Mouse (Mus musculus): ENCODE data around the gene Gch1.
"Not testable (repeated sequence)": the region's sequence is repeated elsewhere in the genome, so short reads cannot be mapped to it uniquely, and the experiment has no call there.

Gch1 gene

DNA sequence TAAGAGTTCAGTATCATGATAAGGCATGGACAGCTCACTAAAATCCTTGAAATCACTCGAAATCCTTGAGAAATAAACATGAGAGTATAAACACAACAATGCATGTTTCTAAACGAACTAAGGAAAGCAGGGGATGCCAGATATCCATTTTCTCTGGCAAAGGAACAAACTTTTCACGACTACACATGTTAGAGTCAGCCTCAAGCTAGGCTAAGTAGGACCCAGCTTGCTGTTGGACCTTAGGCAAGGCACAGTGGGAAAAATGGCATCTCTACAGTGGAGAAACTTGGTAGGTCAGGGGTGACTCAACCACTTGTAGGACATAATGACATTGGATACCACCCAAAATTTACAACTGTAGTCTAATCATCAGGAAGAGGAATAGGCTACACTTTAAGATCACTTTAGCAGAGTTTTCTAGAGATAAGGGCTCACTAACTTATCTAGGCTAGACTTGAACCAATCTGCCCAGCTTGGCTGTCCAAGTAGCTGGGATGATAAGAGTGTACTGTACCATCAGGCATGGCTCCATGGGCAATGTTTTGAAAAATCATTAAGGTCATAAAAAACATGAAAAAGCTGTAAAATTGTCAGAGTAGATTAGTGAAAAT lies 18.6 kb downstream of the Gch1 start:
- DNase-seq (ENCODE audit: extremely low read depth, insufficient read length, low spot score), result no peak

- no peak for DNase-seq (ENCODE audit: extremely low read depth, insufficient read length, low spot score)
These were observed 19.4 kb downstream of the Gch1 start for GRCm38 (mm10) chr14:47169677-47170410.

DNA sequence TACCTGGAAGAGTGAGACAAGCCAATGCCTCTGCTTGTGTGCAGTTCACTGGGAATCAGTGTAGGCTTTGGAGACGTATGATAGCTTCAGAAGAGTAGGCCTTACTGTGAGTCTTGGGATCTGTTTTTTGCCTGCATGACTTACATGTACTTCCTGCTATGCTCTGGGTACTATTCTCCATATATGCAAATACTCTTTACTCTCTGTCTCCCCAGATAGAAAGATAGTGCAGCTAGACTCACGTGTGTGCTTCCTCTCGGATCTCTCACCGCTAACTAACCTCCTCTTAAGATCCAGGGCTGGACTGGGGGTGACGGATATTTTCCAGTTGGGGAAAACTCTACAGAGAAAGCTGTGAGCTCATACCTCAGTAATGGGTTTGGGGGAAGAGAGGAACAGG lies 23.5 kb downstream of the Gch1 start:
- no peak for DNase-seq (ENCODE audit: extremely low read depth, insufficient read length, low spot score)

- DNase-seq (ENCODE audit: extremely low read depth, insufficient read length, low spot score), result no peak
These were observed 24.1 kb downstream of the Gch1 start for GRCm38 (mm10) chr14:47165117-47165516.

- no peak for DNase-seq (ENCODE audit: extremely low read depth, insufficient read length, low spot score)
These were observed 27.2 kb downstream of the Gch1 start for GRCm38 (mm10) chr14:47161921-47162427.

DNA sequence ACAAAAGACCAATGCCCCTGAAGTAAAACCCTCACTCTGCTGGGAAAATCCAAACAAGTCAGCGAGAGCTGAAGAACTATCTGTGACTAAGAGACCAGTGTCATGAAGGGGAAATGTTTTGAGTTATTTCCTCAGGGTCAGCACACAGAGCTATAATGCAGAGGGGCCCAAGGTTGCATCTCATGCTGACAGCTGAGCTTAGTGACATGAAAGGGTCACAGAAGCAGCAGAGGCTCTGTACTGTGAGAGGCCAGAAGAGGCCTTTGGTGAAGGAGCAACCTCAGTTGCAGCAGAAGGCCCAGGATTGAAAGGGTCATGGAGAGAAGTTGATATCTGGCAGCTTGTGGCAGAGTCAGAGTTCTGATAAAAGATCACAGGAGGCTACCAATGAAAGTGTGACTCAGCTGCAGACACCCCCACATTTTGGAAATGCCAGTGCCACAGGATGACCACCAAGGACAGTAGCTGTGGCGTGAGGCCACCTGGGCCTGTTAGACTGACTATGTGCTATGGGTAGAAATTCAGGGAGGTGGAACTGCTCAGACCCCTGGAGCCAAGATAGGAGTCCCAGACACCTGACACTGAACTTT lies 29.1 kb downstream of the Gch1 start:
- no peak for DNase-seq (ENCODE audit: extremely low read depth, insufficient read length, low spot score)

DNA sequence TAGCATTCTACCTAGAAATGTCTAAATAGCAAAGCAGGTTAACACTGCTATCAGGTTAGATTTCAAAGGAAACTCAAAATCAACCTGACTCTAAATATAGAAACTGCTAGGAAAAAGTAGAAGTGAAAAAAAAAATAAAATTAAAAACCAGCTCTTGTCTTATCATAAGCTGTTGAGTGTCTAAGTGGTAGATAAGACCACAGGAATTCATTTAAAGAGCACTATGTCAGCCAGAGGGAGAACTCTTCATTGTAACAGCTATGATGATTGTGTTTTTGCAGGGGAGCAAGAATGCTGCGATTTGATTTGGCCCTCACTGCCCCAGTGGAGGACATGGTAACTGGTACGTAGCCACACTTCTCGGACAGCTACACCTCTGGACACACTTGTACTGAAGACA lies 34.9 kb downstream of the Gch1 start:
- no peak for DNase-seq (ENCODE audit: extremely low read depth, insufficient read length, low spot score)

DNA sequence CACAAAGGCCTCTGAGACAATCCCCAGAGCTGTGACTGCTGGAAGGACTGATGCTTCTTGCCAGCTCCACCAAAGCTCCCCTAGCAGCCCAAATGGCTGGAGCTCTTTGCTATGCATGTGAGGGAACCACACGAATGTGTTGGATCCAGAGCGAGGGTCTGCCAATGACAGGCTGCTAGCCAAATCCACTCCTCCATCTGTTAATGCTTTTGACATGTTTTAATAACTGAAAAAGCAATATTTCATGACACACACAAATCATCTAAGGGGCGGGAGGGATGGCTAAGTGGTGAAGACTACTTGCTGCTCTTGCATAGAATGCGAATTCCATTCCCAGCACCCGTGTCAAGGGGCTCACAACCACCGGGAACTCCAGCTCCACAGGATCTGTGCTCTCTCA lies 37.9 kb downstream of the Gch1 start:
- no peak for DNase-seq (ENCODE audit: extremely low read depth, insufficient read length, low spot score)

GRCm38 (mm10) chr14:47144326-47144725 lies 44.9 kb downstream of the Gch1 start:
- DNase-seq (ENCODE audit: extremely low read depth, insufficient read length, low spot score), result no peak

DNA sequence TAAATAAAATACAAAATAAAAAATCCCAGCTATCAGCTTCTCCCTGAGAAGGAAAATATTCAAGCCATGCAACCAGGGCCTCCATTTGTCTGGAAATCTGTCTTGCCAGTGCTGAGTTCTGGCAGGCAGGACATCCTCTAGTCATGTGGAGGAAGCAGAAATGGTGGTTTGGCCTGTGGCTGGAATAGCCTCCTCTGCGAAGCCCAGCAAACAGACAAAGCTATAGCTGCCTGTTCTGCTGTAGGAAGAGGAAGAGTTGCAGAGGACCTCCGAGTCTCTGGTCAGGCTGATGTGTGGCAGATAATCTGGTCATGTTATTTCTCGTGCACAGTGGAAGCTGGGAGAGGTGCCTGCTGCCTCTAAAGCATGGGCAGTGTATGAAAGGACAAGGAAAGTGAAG lies 50.4 kb downstream of the Gch1 start:
- DNase-seq (ENCODE audit: extremely low read depth, insufficient read length, low spot score), result no peak

DNA sequence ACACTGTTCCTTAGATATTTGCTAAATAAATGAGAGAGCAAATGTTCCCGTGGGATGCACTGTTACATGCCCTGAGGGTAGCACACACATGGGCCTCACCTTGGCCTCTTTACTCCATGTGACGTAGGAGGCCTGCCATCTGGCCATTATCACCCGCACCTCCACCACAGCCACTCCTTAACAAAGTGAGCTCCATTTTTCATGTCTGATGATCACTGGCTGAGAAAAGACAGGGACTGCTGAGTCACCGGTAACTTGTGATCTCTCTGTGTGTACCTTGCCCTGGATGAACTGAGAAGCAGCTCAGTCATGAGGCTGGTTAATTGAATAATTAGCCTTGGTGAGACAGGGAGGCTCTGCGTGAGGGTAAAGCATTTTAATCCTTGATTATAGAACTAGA lies 52.6 kb downstream of the Gch1 start:
- DNase-seq (ENCODE audit: extremely low read depth, insufficient read length, low spot score), result no peak

GRCm38 (mm10) chr14:47133948-47134347 lies 55.3 kb downstream of the Gch1 start:
- DNase-seq (ENCODE audit: extremely low read depth, insufficient read length, low spot score), result no peak

DNA sequence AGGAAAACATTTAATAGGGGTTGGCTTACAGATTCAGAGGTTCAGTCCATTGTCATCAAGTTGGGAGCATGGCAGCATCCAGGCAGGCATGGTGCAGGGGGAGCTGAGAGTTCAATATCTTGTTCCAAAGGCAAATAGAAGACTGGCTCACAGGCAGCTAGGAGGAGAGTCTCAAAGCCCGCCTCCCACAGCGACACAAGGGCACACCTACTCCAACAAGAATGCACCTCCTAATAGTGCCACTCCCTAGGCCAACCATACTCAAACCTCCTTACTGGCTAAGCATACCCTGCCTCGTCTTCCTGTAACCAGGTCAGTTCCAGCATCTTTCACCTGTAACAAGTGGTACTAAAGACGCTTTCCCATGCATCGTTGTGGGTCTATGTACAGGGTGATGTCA lies 61.2 kb downstream of the Gch1 start:
- DNase-seq (ENCODE audit: extremely low read depth, insufficient read length, low spot score), result no peak

DNA sequence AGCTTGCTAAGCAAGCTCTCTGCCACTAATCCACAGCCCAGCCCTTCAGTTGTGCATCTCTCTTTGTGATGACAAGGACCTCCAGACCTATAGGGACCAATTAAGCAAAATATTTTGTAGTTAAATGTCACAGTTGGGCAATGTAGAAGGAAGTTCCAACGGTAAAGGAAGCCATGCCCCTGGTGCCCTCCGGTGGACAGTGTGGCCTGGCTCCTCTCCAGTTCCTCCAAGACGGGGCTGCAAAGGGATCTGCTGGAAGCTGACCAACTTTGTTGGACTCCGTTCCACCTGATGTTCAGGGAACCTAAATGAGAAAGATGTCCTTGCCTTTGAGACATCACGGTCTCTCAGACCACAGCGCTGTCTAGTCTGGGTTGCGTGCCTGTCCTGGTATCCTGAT lies 71.7 kb downstream of the Gch1 start:
- no peak for DNase-seq (ENCODE audit: extremely low read depth, insufficient read length, low spot score)

- DNase-seq (ENCODE audit: extremely low read depth, insufficient read length, low spot score), result no peak
These were observed 73.0 kb downstream of the Gch1 start for GRCm38 (mm10) chr14:47116062-47116762.

GRCm38 (mm10) chr14:47115154-47115553 lies 74.1 kb downstream of the Gch1 start:
- DNase-seq (ENCODE audit: extremely low read depth, insufficient read length, low spot score), result no peak

DNA sequence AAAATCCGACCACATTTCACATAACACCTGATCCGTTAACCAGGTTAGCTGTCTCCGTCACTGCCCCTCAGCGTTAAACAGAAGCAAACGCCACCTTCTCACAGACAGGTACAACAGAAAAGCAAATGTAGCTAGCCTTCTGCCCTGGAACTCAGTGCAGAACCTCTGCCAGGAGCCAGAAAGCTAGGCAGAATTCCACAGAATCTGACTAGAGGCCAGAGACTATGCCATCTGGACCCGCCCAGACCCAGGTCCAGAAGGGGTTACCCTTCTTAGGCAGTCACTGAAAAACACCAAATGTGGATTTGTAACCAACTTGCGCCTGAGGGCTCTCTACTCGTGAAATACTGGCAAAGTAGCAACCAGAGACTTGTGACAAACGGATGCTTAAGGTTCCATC lies 77.9 kb downstream of the Gch1 start:
- DNase-seq (ENCODE audit: extremely low read depth, insufficient read length, low spot score), result no peak

DNA sequence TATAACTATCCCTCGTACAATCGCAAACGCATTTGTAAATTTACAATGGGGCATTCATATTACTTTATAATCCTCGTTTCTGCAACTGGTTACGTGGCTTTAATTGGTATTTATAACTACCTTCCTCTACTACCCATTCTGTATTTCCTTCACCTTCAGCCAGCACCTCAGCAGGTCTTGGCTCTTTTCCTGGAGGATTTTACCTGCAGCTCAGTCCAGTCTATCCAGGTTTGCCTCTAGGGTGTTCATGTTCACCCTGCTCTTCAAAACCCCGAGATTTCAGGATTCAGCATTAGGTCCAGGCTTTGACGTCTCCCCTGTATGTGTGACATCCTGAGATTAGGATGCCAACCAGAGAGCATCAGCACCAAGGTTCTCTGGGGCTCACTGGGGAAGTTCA lies 78.8 kb downstream of the Gch1 start:
- not testable (repeated sequence) for DNase-seq (ENCODE audit: extremely low read depth, insufficient read length, low spot score)

GRCm38 (mm10) chr14:47107461-47107860 lies 81.8 kb downstream of the Gch1 start:
- DNase-seq (ENCODE audit: extremely low read depth, insufficient read length, low spot score), result no peak

DNA sequence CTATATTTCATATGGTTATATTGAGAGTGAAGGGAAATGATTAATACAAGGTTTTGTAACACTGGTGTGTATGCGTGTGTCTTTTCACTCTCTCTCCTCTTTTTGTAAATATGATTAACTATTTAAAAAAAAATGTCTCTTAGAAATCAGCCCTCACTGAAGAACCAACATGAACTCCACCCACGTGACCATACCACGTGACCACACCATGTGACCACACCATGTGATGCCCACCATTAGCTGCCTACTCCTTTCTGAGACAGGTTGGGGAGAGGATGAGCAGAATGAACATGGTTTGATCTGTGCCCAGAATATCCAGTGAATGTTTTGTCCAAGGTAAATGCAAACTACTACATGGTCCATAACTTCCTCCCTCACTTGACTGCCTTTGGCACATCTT lies 83.5 kb downstream of the Gch1 start:
- DNase-seq (ENCODE audit: extremely low read depth, insufficient read length, low spot score), result no peak

- DNase-seq (ENCODE audit: extremely low read depth, insufficient read length, low spot score), result no peak
These were observed 84.0 kb downstream of the Gch1 start for GRCm38 (mm10) chr14:47105174-47105557.

All from 3134 (cell line).